Mouse (Mus musculus): ENCODE measurements around the gene Sipa1l1. TPM values are rescaled to one million over a fixed set of nuclear protein-coding genes. Genes with fewer than 3 reads are reported as not detected.

The Sipa1l1 gene
- total and polyA plus RNA-seq, 2 experiments from 2014 or later = 8.2 to 22.9 TPM

- H3K9ac ChIP-seq (replicated peaks; ENCODE audit: low read length) = no peak overlapping the region
- H3K27ac ChIP-seq = no peak overlapping the region
- H3K36me3 ChIP-seq (ENCODE audit: insufficient read depth, low read length) = no peaks in the 10 kb centered on the region
- H3K4me2 ChIP-seq (ENCODE audit: low read depth, low read length) = no peak overlapping the region
- H3K9me3 ChIP-seq (ENCODE audit: low read length) = no peaks in the 10 kb centered on the region
- H3K4me1 ChIP-seq (ENCODE audit: insufficient read depth, low read length) = no peaks in the 10 kb centered on the region
- ATAC-seq (no peak), DNase-seq (ENCODE audit: low spot score) (no peak)
- H3K4me3 ChIP-seq (ENCODE audit: low read length) = no peak overlapping the region
- WGBS = 96% methylated on average over 8 of the region's 8 CpGs
- H3K27me3 ChIP-seq (ENCODE audit: insufficient read depth, low read length) = no peaks in the 10 kb centered on the region
- TF ChIP-seq CTCF (IDR thresholded peaks at IDR 0.05; ENCODE audit: low read depth) = no peak
These were observed 172.1 kb downstream of the Sipa1l1 start for GRCm38 (mm10) chr12:82341181-82341580.

GRCm38 (mm10) chr12:82341696-82342095, 172.6 kb downstream of the Sipa1l1 start:
- WGBS = 96% methylated on average over 9 of the region's 9 CpGs
- Histone ChIP-seq H3K4me1 (ENCODE audit: insufficient read depth, low read length) (no peaks in the 10 kb centered on the region), H3K27ac (no peak overlapping the region), H3K27me3 (ENCODE audit: insufficient read depth, low read length) (no peaks in the 10 kb centered on the region), H3K4me3 (ENCODE audit: low read length) (no peak overlapping the region), H3K4me2 (ENCODE audit: low read depth, low read length) (no peak overlapping the region), H3K36me3 (ENCODE audit: insufficient read depth, low read length) (no peaks in the 10 kb centered on the region), H3K9ac (replicated peaks; ENCODE audit: low read length) (no peak overlapping the region), H3K9me3 (ENCODE audit: low read length) (no peaks in the 10 kb centered on the region)
- TF ChIP-seq CTCF (IDR thresholded peaks at IDR 0.05; ENCODE audit: low read depth) = no peak
- no peak for DNase-seq (ENCODE audit: low spot score)
- ATAC-seq = no peak

GRCm38 (mm10) chr12:82350082-82350481, 181.0 kb downstream of the Sipa1l1 start:
- Histone ChIP-seq H3K9me3 (ENCODE audit: low read length) (no peaks in the 10 kb centered on the region), H3K27me3 (ENCODE audit: insufficient read depth, low read length) (no peaks in the 10 kb centered on the region), H3K36me3 (ENCODE audit: insufficient read depth, low read length) (no peaks in the 10 kb centered on the region), H3K27ac (no peak overlapping the region), H3K4me1 (ENCODE audit: insufficient read depth, low read length) (no peaks in the 10 kb centered on the region), H3K4me3 (ENCODE audit: low read length) (no peak overlapping the region), H3K4me2 (ENCODE audit: low read depth, low read length) (no peak overlapping the region), H3K9ac (replicated peaks; ENCODE audit: low read length) (no peak overlapping the region)
- ATAC-seq (no peak), DNase-seq (ENCODE audit: low spot score) (no peak)
- no peak for TF ChIP-seq CTCF (IDR thresholded peaks at IDR 0.05; ENCODE audit: low read depth)
- 88% methylated on average over 11 of the region's 11 CpGs for WGBS

DNA sequence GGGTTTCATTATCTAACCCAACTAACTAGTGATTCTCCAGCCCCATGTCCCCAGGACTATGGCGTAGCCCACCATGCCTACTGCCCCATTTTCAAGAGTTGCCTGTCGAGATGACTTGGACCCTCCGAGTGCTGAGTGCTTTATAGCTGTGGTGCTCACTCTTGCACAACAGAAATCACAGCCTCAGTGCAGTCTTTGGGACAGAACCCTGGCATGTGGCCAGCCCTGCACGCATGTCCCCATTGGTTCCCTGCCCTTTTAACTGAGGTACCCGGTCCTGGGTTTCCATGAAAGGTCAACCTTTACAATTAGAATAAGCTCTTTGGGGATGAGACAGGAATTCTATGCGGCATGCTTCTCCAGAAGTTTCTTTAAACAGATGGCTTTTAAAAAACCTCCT, 181.8 kb downstream of the Sipa1l1 start:
- Histone ChIP-seq H3K4me3 (ENCODE audit: low read length) (no peak overlapping the region), H3K27ac (no peak overlapping the region), H3K9me3 (ENCODE audit: low read length) (no peaks in the 10 kb centered on the region), H3K4me1 (ENCODE audit: insufficient read depth, low read length) (no peaks in the 10 kb centered on the region), H3K27me3 (ENCODE audit: insufficient read depth, low read length) (no peaks in the 10 kb centered on the region), H3K4me2 (ENCODE audit: low read depth, low read length) (no peak overlapping the region), H3K9ac (replicated peaks; ENCODE audit: low read length) (no peak overlapping the region), H3K36me3 (ENCODE audit: insufficient read depth, low read length) (no peaks in the 10 kb centered on the region)
- no peak for ATAC-seq
- TF ChIP-seq CTCF (IDR thresholded peaks at IDR 0.05; ENCODE audit: low read depth) = no peak
- DNase-seq (ENCODE audit: low spot score) = no peak
- WGBS = 68% methylated on average over 6 of the region's 6 CpGs

- Histone ChIP-seq H3K36me3 (ENCODE audit: insufficient read depth, low read length) (peaks cover 6% of the 10 kb centered on the region; the same call in 1 of the 2 replicates), H3K9me3 (ENCODE audit: low read length) (no peaks in the 10 kb centered on the region), H3K4me1 (ENCODE audit: insufficient read depth, low read length) (no peaks in the 10 kb centered on the region), H3K9ac (replicated peaks; ENCODE audit: low read length) (no peak overlapping the region), H3K27ac (no peak overlapping the region), H3K4me2 (ENCODE audit: low read depth, low read length) (no peak overlapping the region), H3K27me3 (ENCODE audit: insufficient read depth, low read length) (no peaks in the 10 kb centered on the region), H3K4me3 (ENCODE audit: low read length) (no peak overlapping the region)
- no peak for TF ChIP-seq CTCF (IDR thresholded peaks at IDR 0.05; ENCODE audit: low read depth)
- DNase-seq (ENCODE audit: low spot score) = no peak
- WGBS = 81% methylated on average over 2 of the region's 2 CpGs
- no peak for ATAC-seq
These were observed 184.5 kb downstream of the Sipa1l1 start for GRCm38 (mm10) chr12:82353660-82354059.

- Histone ChIP-seq H3K9me3 (ENCODE audit: low read length) (no peaks in the 10 kb centered on the region), H3K27me3 (ENCODE audit: insufficient read depth, low read length) (no peaks in the 10 kb centered on the region), H3K4me2 (ENCODE audit: low read depth, low read length) (no peak overlapping the region), H3K9ac (replicated peaks; ENCODE audit: low read length) (no peak overlapping the region), H3K36me3 (ENCODE audit: insufficient read depth, low read length) (peaks cover 6% of the 10 kb centered on the region; the same call in 1 of the 2 replicates), H3K27ac (no peak overlapping the region), H3K4me3 (ENCODE audit: low read length) (no peak overlapping the region), H3K4me1 (ENCODE audit: insufficient read depth, low read length) (no peaks in the 10 kb centered on the region)
- no peak for TF ChIP-seq CTCF (IDR thresholded peaks at IDR 0.05; ENCODE audit: low read depth)
- ATAC-seq (no peak), DNase-seq (ENCODE audit: low spot score) (no peak)
- 73% methylated on average over 10 of the region's 10 CpGs for WGBS
These were observed 186.5 kb downstream of the Sipa1l1 start for GRCm38 (mm10) chr12:82355419-82356149.

DNA sequence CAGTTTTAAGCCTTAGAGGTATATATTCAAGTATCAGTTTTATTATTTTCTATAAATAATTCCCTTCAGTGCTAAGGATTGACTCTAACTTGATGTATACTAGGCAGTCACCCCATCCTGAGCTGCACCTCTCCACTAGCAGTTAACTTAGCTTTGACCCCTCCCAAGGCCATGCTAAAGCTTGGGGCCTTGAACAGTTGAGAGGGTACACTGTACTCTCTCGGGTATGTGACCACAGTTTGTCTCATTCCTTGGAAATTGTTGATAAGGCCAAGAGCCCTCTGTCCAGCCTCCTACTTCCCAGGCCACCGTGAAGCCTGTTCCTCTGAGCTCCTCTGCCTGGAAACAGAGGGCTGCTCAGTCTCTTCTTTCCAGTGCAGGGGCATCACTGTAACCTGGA, 187.4 kb downstream of the Sipa1l1 start:
- no peaks in the 10 kb centered on the region for H3K9me3 ChIP-seq (ENCODE audit: low read length)
- no peak overlapping the region for H3K4me2 ChIP-seq (ENCODE audit: low read depth, low read length)
- TF ChIP-seq CTCF (IDR thresholded peaks at IDR 0.05; ENCODE audit: low read depth) = no peak
- 83% methylated on average over 2 of the region's 2 CpGs for WGBS
- H3K27me3 ChIP-seq (ENCODE audit: insufficient read depth, low read length) = no peaks in the 10 kb centered on the region
- ATAC-seq (no peak), DNase-seq (ENCODE audit: low spot score) (no peak)
- H3K36me3 ChIP-seq (ENCODE audit: insufficient read depth, low read length) = peaks cover 6% of the 10 kb centered on the region; the same call in 1 of the 2 replicates
- no peaks in the 10 kb centered on the region for H3K4me1 ChIP-seq (ENCODE audit: insufficient read depth, low read length)
- H3K27ac ChIP-seq = no peak overlapping the region
- H3K9ac ChIP-seq (replicated peaks; ENCODE audit: low read length) = no peak overlapping the region
- H3K4me3 ChIP-seq (ENCODE audit: low read length) = no peak overlapping the region

Measured in hindbrain, postnatal 0 days (tissue).